Mouse (Mus musculus): ENCODE measurements around the gene Gm21958. TPM values are rescaled to one million over a fixed set of nuclear protein-coding genes. Genes with fewer than 3 reads are reported as not detected.

Gene Gm21958
- polyA plus RNA-seq, 1 experiment from 2014 or later, result not detected

DNA sequence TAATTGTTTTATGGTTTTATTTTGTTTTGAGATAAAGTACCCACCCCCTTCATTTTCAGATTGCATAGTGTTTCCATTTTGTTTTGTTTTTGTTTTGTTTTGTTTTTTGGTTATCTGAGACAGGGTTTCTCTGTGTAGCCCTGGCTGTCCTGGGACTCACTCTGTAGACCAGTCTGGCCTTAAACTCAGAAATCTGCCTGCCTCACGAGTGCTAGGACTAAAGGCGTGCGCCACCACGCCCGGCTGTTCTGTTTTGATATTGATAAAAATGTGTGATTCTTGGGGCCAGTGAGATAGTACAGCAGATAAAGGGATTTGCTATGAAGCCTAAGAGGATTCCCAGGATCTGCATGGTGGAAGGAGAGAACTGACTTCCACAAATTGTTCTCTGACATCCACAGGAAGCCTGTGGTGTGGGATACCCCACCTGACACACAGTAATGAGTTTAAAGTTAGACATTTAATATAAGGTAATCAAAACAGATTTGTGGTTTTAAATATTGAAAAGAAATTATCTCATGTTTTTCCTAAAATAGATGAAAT is 14.3 kb downstream of the Gm21958 start:
- H3K4me2 ChIP-seq (replicated peaks; ENCODE audit: low read depth, low read length), result no peak overlapping the region
- H3K36me3 ChIP-seq (ENCODE audit: control insufficient read depth, insufficient read depth, low read length), result peaks cover 4% of the 10 kb centered on the region; the same call in 1 of the 2 replicates
- WGBS, result 81% methylated on average over 5 of the region's 5 CpGs
- H3K27me3 ChIP-seq (ENCODE audit: control insufficient read depth, insufficient read depth, low read length), result no peaks in the 10 kb centered on the region
- no peak overlapping the region for H3K27ac ChIP-seq (ENCODE audit: low read depth, low read length)
- ATAC-seq (ENCODE audit: low FRiP score), result no peak
- DNase-seq (ENCODE audit: low spot score), result no peak
- H3K4me1 ChIP-seq (replicated peaks; ENCODE audit: control insufficient read depth, insufficient read depth, low read length), result no peaks in the 10 kb centered on the region
- no peak overlapping the region for H3K4me3 ChIP-seq (ENCODE audit: low read depth, low read length)
- no peaks in the 10 kb centered on the region for H3K9me3 ChIP-seq (ENCODE audit: control insufficient read depth, low read length)
- H3K9ac ChIP-seq (ENCODE audit: low read depth, low read length), result no peak overlapping the region

DNA sequence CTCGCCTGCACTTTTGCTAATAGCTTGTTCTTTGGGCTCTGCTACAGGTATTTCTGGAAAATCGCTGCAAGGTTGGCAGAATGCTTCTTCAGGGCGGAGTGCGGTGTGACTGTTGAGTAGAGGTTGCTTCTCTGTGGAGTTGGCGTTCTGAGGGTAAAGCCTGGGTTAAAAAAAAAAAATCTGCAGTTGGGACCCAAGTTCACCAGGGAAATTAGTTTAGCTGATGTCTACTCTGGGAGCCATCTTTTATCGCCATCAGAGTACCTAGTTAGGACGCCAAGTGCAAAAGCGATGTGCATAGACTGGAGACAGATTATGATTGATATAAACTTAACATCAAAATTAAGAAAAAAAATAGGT is 21.1 kb downstream of the Gm21958 start:
- ATAC-seq (ENCODE audit: low FRiP score), result peak; percentile 15; the same call in 1 of the 2 replicates
- Histone ChIP-seq H3K27me3 (ENCODE audit: control insufficient read depth, insufficient read depth, low read length) (no peaks in the 10 kb centered on the region), H3K27ac (ENCODE audit: low read depth, low read length) (0 out of 2 replicates have a peak overlapping the region, but pooled peaks have one; percentile 1), H3K36me3 (ENCODE audit: control insufficient read depth, insufficient read depth, low read length) (no peaks in the 10 kb centered on the region), H3K4me3 (ENCODE audit: low read depth, low read length) (peak overlapping the region; percentile 75), H3K4me2 (replicated peaks; ENCODE audit: low read depth, low read length) (peak overlapping the region; percentile 49), H3K4me1 (replicated peaks; ENCODE audit: control insufficient read depth, insufficient read depth, low read length) (no peaks in the 10 kb centered on the region), H3K9me3 (ENCODE audit: control insufficient read depth, low read length) (no peaks in the 10 kb centered on the region), H3K9ac (ENCODE audit: low read depth, low read length) (peak overlapping the region; percentile 64)
- WGBS, result 1% methylated on average over 8 of the region's 8 CpGs
- DNase-seq (ENCODE audit: low spot score), result no peak

DNA sequence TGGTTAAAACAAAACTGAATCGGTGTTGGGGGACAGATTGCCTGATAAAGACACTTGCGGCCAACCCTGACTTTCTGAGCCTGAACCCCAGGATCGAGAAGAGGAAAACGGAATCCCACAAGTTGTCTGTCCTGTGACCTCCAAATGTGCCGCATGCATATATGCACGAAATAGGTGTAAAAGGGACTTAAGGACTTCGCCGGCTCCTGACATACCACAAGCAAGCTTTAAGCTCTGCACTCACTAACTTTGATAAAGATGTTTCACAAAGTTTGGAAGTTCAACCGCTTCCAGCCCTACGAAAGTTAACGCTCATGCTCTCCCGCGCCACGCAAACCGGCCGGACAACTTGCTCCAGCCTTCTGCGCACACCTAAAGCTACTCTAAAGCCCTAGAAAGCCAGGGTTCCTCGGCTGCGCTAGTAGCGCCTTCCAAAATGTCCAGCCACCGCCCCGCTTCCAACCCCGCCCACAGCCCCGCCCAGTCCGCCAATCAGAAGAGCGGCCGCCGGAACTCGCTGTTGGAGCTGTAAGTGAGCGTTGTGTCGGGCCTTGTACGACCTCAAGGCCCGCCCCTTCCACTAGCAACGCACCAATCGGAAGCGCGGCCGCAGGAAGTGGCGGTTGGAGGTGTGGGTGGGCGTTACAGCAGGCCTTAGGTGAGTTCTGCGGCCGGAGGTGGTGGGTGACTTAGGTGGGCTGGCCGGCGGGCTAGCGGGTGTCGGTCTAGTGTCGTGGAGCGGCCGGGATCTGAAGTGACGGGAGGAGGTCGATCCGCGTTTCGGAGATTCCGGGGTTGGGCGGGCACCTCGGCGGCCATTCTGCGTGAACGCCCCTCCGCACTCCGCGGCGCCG is 21.7 kb downstream of the Gm21958 start, which contains the start of gene Supt20:
Gene Supt20 (plus strand): TSS at position 606 of the 854 bp plus-strand sequence.
- peak; percentile 99 for ATAC-seq (ENCODE audit: low FRiP score)
- H3K27ac ChIP-seq (ENCODE audit: low read depth, low read length), result 0 out of 2 replicates have a peak within 1 kb of the TSS, but pooled peaks have one; percentile 1
- DNase-seq (ENCODE audit: low spot score), result peak; percentile 95
- no peaks in the 10 kb centered on the region for H3K9me3 ChIP-seq (ENCODE audit: control insufficient read depth, low read length)
- H3K27me3 ChIP-seq (ENCODE audit: control insufficient read depth, insufficient read depth, low read length), result no peaks in the 10 kb centered on the region
- H3K4me3 ChIP-seq (ENCODE audit: low read depth, low read length), result peak within 1 kb of the TSS; percentile 75
- 2% methylated on average over 65 of the region's 65 CpGs for WGBS
- no peaks in the 10 kb centered on the region for H3K36me3 ChIP-seq (ENCODE audit: control insufficient read depth, insufficient read depth, low read length)
- no peaks in the 10 kb centered on the region for H3K4me1 ChIP-seq (replicated peaks; ENCODE audit: control insufficient read depth, insufficient read depth, low read length)
- peak within 1 kb of the TSS; percentile 64 for H3K9ac ChIP-seq (ENCODE audit: low read depth, low read length)
- peak within 1 kb of the TSS; percentile 70 for H3K4me2 ChIP-seq (replicated peaks; ENCODE audit: low read depth, low read length)

DNA sequence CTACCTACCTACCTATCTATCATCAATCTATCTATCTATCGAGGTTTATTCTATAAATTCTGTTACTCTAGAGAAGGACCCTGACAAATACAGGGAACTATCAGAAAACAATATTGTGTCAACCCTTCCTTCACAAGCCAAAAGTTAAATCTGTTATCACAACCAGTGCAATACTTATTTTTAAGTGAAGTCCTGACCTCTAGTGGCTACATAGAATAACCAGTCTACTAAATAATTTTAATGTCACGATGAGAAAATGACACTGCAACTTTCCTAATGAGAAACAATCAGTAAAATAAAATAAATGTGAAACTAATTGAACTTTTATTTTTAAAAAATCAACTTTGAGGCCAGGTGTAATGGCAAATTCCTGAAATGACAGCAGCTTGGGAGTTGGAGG is 25.1 kb downstream of the Gm21958 start:
- WGBS, result 49% methylated on average over 2 of the region's 2 CpGs
- Histone ChIP-seq H3K9me3 (ENCODE audit: control insufficient read depth, low read length) (no peaks in the 10 kb centered on the region), H3K27me3 (ENCODE audit: control insufficient read depth, insufficient read depth, low read length) (no peaks in the 10 kb centered on the region), H3K4me1 (replicated peaks; ENCODE audit: control insufficient read depth, insufficient read depth, low read length) (no peaks in the 10 kb centered on the region), H3K4me2 (replicated peaks; ENCODE audit: low read depth, low read length) (no peak overlapping the region), H3K36me3 (ENCODE audit: control insufficient read depth, insufficient read depth, low read length) (no peaks in the 10 kb centered on the region), H3K4me3 (ENCODE audit: low read depth, low read length) (no peak overlapping the region), H3K9ac (ENCODE audit: low read depth, low read length) (no peak overlapping the region), H3K27ac (ENCODE audit: low read depth, low read length) (no peak overlapping the region)
- no peak for ATAC-seq (ENCODE audit: low FRiP score)
- DNase-seq (ENCODE audit: low spot score), result no peak

DNA sequence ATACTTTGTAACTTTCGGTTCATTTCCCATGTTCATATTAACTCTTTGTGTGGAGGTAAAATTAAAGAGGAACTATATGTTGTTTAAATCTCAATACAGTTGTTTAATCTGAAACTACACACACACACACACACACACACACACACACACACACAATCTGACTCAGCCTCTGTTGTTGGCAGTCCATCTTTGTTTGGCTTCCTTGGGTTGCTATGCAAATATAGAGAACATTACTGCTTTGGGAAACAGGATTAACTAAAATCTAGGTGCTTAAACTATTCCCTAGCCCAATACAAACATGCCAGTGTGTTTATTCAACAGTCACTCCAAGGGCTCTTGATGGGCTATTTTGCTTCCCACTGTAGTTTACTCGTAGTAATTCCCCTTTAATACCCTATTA is 26.9 kb downstream of the Gm21958 start:
- whole genome bisulfite sequencing, result 79% methylated on average over 2 of the region's 2 CpGs
- no peak for DNase-seq (ENCODE audit: low spot score)

DNA sequence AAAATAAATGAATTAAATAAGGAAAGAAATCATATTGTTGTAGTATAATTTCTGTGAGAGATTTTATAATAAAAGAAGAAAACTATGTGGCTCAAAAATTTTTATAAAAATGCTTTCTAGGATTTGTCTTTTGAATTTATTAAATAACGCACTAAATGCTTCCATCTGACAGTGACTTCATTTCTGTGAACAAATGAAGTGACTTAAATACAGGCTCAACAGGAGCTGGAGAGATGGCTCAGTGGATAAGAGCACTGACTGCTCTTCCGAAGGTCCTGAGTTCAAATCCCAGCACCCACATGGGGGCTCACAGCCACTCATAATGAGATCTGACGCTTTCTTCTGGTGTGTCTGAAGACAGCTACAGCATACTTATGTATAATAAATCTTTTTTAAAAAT is 29.0 kb downstream of the Gm21958 start:
- no peak overlapping the region for H3K4me3 ChIP-seq (ENCODE audit: low read depth, low read length)
- no peaks in the 10 kb centered on the region for H3K36me3 ChIP-seq (ENCODE audit: control insufficient read depth, insufficient read depth, low read length)
- H3K27me3 ChIP-seq (ENCODE audit: control insufficient read depth, insufficient read depth, low read length), result no peaks in the 10 kb centered on the region
- ATAC-seq (ENCODE audit: low FRiP score) (no peak), DNase-seq (ENCODE audit: low spot score) (no peak)
- no peaks in the 10 kb centered on the region for H3K4me1 ChIP-seq (replicated peaks; ENCODE audit: control insufficient read depth, insufficient read depth, low read length)
- no peak overlapping the region for H3K4me2 ChIP-seq (replicated peaks; ENCODE audit: low read depth, low read length)
- H3K9ac ChIP-seq (ENCODE audit: low read depth, low read length), result no peak overlapping the region
- no peaks in the 10 kb centered on the region for H3K9me3 ChIP-seq (ENCODE audit: control insufficient read depth, low read length)
- WGBS, result 91% methylated on average over 3 of the region's 3 CpGs
- no peak overlapping the region for H3K27ac ChIP-seq (ENCODE audit: low read depth, low read length)

More for the DNA sequence above, 26.9 kb downstream of the Gm21958 start:
- Histone ChIP-seq H3K27ac (ENCODE audit: low read depth, low read length) (no peak overlapping the region), H3K27me3 (ENCODE audit: control insufficient read depth, insufficient read depth, low read length) (no peaks in the 10 kb centered on the region), H3K4me2 (replicated peaks; ENCODE audit: low read depth, low read length) (no peak overlapping the region), H3K9me3 (ENCODE audit: control insufficient read depth, low read length) (no peaks in the 10 kb centered on the region), H3K36me3 (ENCODE audit: control insufficient read depth, insufficient read depth, low read length) (no peaks in the 10 kb centered on the region), H3K4me1 (replicated peaks; ENCODE audit: control insufficient read depth, insufficient read depth, low read length) (no peaks in the 10 kb centered on the region), H3K9ac (ENCODE audit: low read depth, low read length) (no peak overlapping the region), H3K4me3 (ENCODE audit: low read depth, low read length) (no peak overlapping the region)
- ATAC-seq (ENCODE audit: low FRiP score), result no peak

DNA sequence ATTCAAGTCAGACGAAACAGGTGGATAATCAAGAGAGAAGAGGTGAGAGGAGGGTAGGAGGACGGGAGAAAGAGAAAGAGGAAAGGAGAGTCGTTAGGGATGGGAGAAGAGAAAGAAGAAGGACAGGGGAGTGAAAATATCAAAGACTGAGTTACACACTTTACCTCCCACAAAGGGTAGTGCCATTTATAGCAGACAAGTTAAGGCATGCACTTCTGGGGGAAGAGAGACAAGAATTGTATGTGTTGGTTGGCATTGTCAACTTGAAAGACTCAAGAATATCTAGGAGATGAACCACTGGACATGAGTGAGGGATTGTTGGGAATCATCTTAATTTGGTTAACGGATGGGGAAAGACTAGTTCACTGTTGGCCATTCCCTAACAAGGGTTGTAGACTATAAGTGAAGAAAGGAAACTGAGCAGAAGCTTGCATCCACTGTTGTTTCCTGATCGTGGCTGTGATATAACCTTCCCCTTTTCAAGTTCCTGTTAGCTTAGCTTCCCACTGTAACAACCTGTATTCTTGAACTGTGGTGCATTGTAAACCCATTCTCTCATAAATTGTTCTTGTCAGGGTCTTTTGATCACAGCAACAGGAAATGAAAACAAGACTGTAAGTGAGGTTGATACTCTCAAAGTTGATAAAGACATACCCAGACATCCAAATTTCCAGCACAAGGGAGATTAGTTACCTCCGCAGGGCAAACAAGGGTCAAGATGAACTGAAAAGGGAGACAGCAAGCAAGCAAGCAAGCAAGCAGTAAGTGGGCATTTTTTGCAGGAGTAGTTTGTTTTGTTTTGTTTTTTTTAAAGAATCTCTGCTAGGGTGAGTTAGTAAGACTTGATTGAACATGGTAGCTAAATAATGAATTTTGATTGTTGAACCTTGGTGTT is 32.6 kb downstream of the Gm21958 start:
- DNase-seq (ENCODE audit: low spot score) (no peak), ATAC-seq (ENCODE audit: low FRiP score) (no peak)
- no peak overlapping the region for H3K9ac ChIP-seq (ENCODE audit: low read depth, low read length)
- H3K9me3 ChIP-seq (ENCODE audit: control insufficient read depth, low read length), result no peaks in the 10 kb centered on the region
- H3K4me3 ChIP-seq (ENCODE audit: low read depth, low read length), result no peak overlapping the region
- WGBS, result 76% methylated on average over 6 of the region's 6 CpGs
- no peak overlapping the region for H3K4me2 ChIP-seq (replicated peaks; ENCODE audit: low read depth, low read length)
- no peaks in the 10 kb centered on the region for H3K27me3 ChIP-seq (ENCODE audit: control insufficient read depth, insufficient read depth, low read length)
- H3K36me3 ChIP-seq (ENCODE audit: control insufficient read depth, insufficient read depth, low read length), result no peaks in the 10 kb centered on the region
- H3K27ac ChIP-seq (ENCODE audit: low read depth, low read length), result no peak overlapping the region
- H3K4me1 ChIP-seq (replicated peaks; ENCODE audit: control insufficient read depth, insufficient read depth, low read length), result no peaks in the 10 kb centered on the region

DNA sequence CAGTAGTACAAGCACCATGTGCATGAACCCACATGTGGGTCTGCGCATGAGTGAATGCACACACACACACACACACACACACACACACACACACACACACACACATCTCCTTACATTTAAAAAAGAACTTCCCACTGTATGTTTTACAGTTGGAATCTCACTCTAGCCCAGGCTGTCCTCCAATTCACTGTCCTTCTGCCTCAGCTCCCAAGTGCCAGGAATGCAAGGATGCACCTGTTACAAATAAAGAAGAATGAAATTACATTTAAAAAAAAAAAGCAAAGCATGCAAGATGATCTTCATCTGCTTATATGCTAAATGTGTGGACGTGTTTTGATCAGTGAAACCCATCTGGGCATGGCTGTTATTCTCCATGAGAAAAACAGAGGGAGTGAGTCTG is 37.3 kb downstream of the Gm21958 start:
- Histone ChIP-seq H3K9ac (ENCODE audit: low read depth, low read length) (no peak overlapping the region), H3K9me3 (ENCODE audit: control insufficient read depth, low read length) (no peaks in the 10 kb centered on the region), H3K27me3 (ENCODE audit: control insufficient read depth, insufficient read depth, low read length) (no peaks in the 10 kb centered on the region), H3K27ac (ENCODE audit: low read depth, low read length) (no peak overlapping the region), H3K4me1 (replicated peaks; ENCODE audit: control insufficient read depth, insufficient read depth, low read length) (no peaks in the 10 kb centered on the region), H3K4me3 (ENCODE audit: low read depth, low read length) (no peak overlapping the region), H3K36me3 (ENCODE audit: control insufficient read depth, insufficient read depth, low read length) (no peaks in the 10 kb centered on the region), H3K4me2 (replicated peaks; ENCODE audit: low read depth, low read length) (no peak overlapping the region)
- DNase-seq (ENCODE audit: low spot score) (no peak), ATAC-seq (ENCODE audit: low FRiP score) (no peak)
- 79% methylated on average over 2 of the region's 2 CpGs for WGBS

All from hindbrain, embryonic 11.5 days (tissue).